Mouse (Mus musculus) bone marrow macrophage, adult 2 months (primary cell): ENCODE data around the gene Tmem184b.

Experiments used
- CTCF ChIP-seq: IDR thresholded peaks from 2 replicates; pipeline ENCODE4 v1.5.1; 2012; ENCODE audit warnings: low read depth, mild to moderate bottlenecking, low read length, moderate library complexity
- POLR2A ChIP-seq: IDR thresholded peaks from 2 replicates; pipeline ENCODE4 v1.6.1; 2012; ENCODE audit warnings: mild to moderate bottlenecking, low read depth, low read length, borderline replicate concordance

DNA sequence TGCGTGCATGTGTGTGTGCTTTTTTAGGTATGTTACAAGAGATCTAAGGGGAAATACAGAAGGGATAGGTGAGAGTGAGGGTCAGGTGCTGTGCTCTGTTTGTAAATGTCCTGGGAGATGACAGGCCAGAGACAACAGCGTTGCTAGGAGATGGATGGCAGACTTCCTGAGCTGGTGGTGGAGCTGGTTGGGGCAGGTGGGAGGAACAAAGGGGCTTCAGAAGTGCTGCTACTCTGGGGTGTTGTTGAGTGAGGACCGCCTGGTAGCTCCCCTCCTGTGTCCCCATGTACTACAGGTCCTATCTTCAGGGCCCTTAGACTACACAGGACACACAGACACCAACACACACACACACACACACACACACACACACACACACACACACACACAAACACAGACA, 28.6 kb downstream of the Tmem184b start:
- TF ChIP-seq CTCF (no peak), POLR2A (no peak)
